Mouse (Mus musculus): ENCODE results near the gene Prpsap1.
"Not testable (repeated sequence)": the region's sequence is repeated elsewhere in the genome, so short reads cannot be mapped to it uniquely, and the experiment has no call there.

Prpsap1 gene

GRCm38 (mm10) chr11:116429862-116430613 lies 64.0 kb downstream of the Prpsap1 start:
- DNase-seq (ENCODE audit: low spot score in 2 of 2), result no peak

- no peak for DNase-seq (ENCODE audit: low spot score in 2 of 2)
These were observed 64.8 kb downstream of the Prpsap1 start for GRCm38 (mm10) chr11:116428872-116429859.

GRCm38 (mm10) chr11:116426852-116427575 lies 67.0 kb downstream of the Prpsap1 start:
- DNase-seq (ENCODE audit: low spot score in 2 of 2), result no peak

- DNase-seq (ENCODE audit: low spot score in 2 of 2), result not testable (repeated sequence)
These were observed 67.7 kb downstream of the Prpsap1 start for GRCm38 (mm10) chr11:116426328-116426727.

- no peak for DNase-seq (ENCODE audit: low spot score in 2 of 2)
These were observed 69.2 kb downstream of the Prpsap1 start for GRCm38 (mm10) chr11:116424621-116425407.

- DNase-seq (ENCODE audit: low spot score in 2 of 2), result no peak
These were observed 70.0 kb downstream of the Prpsap1 start for GRCm38 (mm10) chr11:116423782-116424620.

GRCm38 (mm10) chr11:116423214-116423613 lies 70.8 kb downstream of the Prpsap1 start:
- no peak for DNase-seq (ENCODE audit: low spot score in 2 of 2)

GRCm38 (mm10) chr11:116422562-116422961 lies 71.4 kb downstream of the Prpsap1 start:
- DNase-seq (ENCODE audit: low spot score in 2 of 2), result no peak

GRCm38 (mm10) chr11:116421102-116421501 lies 72.9 kb downstream of the Prpsap1 start:
- DNase-seq (ENCODE audit: low spot score in 2 of 2), result no peak
